Mouse (Mus musculus) v-Abl transformed pro-B cells (cell line): Measurements from ENCODE around the gene Fam110c.

Source experiments
- in situ Hi-C, 2 experiments: fragments of 400-800 bp; cut with MboI; formaldehyde crosslinking; loops; one replicate each; pipeline ENCODE4 v1.15.1; 2025; ENCODE audit not compliant: unreplicated experiment in 2 of 2

The Fam110c gene

GRCm38 (mm10) chr12:31101190-31101589 lies 27.5 kb downstream of the Fam110c start:
- in situ Hi-C loops, result loop anchor here (25.0 kb wide), 5 partner anchors 411 to 1786 kb away; partner anchors contain the start of gene Gpr22 (in 1 of the 2)

GRCm38 (mm10) chr12:31101821-31102220 lies 28.2 kb downstream of the Fam110c start:
- in situ Hi-C loops, result loop anchor here (25.0 kb wide), 5 partner anchors 410 to 1785 kb away; partner anchors contain the start of gene Gpr22 (in 1 of the 2)

- in situ Hi-C loops, result loop anchor here (5.0 to 25.0 kb wide), 8 partner anchors 396 to 1771 kb away; partner anchors contain the start of gene Gpr22 (in 1 of the 2)
These were observed 42.4 kb downstream of the Fam110c start for GRCm38 (mm10) chr12:31116005-31116466.

GRCm38 (mm10) chr12:31120535-31120934 lies 46.9 kb downstream of the Fam110c start:
- in situ Hi-C loops, result loop anchor here (25.0 kb wide), 5 partner anchors 392 to 1767 kb away; partner anchors contain the start of gene Gpr22 (in 1 of the 2)

GRCm38 (mm10) chr12:31122892-31123622 lies 49.4 kb downstream of the Fam110c start:
- in situ Hi-C loops, result loop anchor here (25.0 kb wide), 5 partner anchors 389 to 1764 kb away; partner anchors contain the start of gene Gpr22 (in 1 of the 2)

GRCm38 (mm10) chr12:31126071-31126470 lies 52.4 kb downstream of the Fam110c start:
- in situ Hi-C loops, result no loop called here

- in situ Hi-C loops, result no loop called here
These were observed 55.9 kb downstream of the Fam110c start for GRCm38 (mm10) chr12:31129548-31129947.
